22 mouse cellular contexts compared by ENCODE assay signal in genomic region chr13:94198616-94199015, GRCm38 (mm10).
A peak's percentile ranks its signal among the peaks of the same experiment; 100 is the strongest.
DNase-seq lines count a peak whose midpoint lies in the region; ATAC-seq lines count a peak whose summit lies in the region.
"Had no signal": no experiment of that assay in that cellular context is flagged by ENCODE, and none has a peak within 500 bp of the region (broad histone marks: within the 10 kb centered on the region; RNA-seq: fewer than 3 reads in every experiment).

No protein-coding gene starts in this region.

- no peaks in the 10 kb centered on the region for H3K4me1 ChIP-seq in heart, embryonic 10.5 days
- H3K4me1 ChIP-seq: embryonic facial prominence, embryonic 13.5 days; embryonic facial prominence, embryonic 15.5 days; forebrain, embryonic 12.5 days had no signal

- ATAC-seq in granulocyte monocyte progenitor cell, adult 5-6 weeks (replicated peaks; ENCODE audit: poor library complexity, severe bottlenecking), result peak; percentile 20; the same call in 1 of the 2 replicates
- ATAC-seq in megakaryocyte progenitor cell, adult 5-6 weeks (replicated peaks; ENCODE audit: poor library complexity), result peak; percentile 37; the same call in 1 of the 2 replicates
- ATAC-seq: forebrain, embryonic 14.5 days had no signal

- H3K4me3 ChIP-seq in heart, embryonic 10.5 days, result no peak overlapping the region
- H3K4me3 ChIP-seq: embryonic facial prominence, embryonic 13.5 days; embryonic facial prominence, embryonic 15.5 days; erythroblast, embryonic 14.5 days; forebrain, embryonic 10.5 days; forebrain, embryonic 12.5 days had no signal

- H3K9me3 ChIP-seq in heart, embryonic 10.5 days, result no peaks in the 10 kb centered on the region
- H3K9me3 ChIP-seq: embryonic facial prominence, embryonic 13.5 days; embryonic facial prominence, embryonic 15.5 days; forebrain, embryonic 10.5 days; forebrain, embryonic 12.5 days had no signal

- 84% methylated on average over 6 of the region's 6 CpGs for WGBS in heart, embryonic 10.5 days

- no peaks in the 10 kb centered on the region for H3K27me3 ChIP-seq in heart, embryonic 10.5 days (ENCODE audit: insufficient read depth, poor library complexity, severe bottlenecking)
- H3K27me3 ChIP-seq: embryonic facial prominence, embryonic 13.5 days; embryonic facial prominence, embryonic 15.5 days; forebrain, embryonic 12.5 days had no signal

- DNase-seq in heart, embryonic 10.5 days (ENCODE audit: low spot score), result peak; percentile 51
- no peak for DNase-seq in heart, adult 9 months (ENCODE audit: low spot score in 2 of 2)
- no peak for DNase-seq in lung, postnatal 10 days
- no peak for DNase-seq in urinary bladder, postnatal 10 days (ENCODE audit: low spot score)
- DNase-seq: adrenal gland, adult 2 months; adrenal gland, postnatal 10 days; adrenal gland, postnatal 25 days; cerebellum, adult 11 months; cerebellum, adult 18-20 months; cerebellum, adult 8-10 months; cerebellum, adult 9-11 months; cerebellum, postnatal 14 days; cerebellum, postnatal 36 days; embryo, embryonic 11 days had no signal

- peaks cover 13% of the 10 kb centered on the region; the same call in 1 of the 2 replicates for H3K36me3 ChIP-seq in heart, embryonic 10.5 days
- H3K36me3 ChIP-seq: forebrain, embryonic 12.5 days had no signal

- H3K27ac ChIP-seq in heart, embryonic 10.5 days, result no peak overlapping the region
- H3K27ac ChIP-seq: embryonic facial prominence, embryonic 13.5 days; embryonic facial prominence, embryonic 15.5 days; forebrain, embryonic 10.5 days; forebrain, embryonic 12.5 days had no signal
